Mouse (Mus musculus) cerebellum, adult 2 months (tissue): ENCODE results near the gene Srsf9. TPM values are rescaled to one million over a fixed set of nuclear protein-coding genes. Genes with fewer than 3 reads are reported as not detected.

ENCODE experiments used
- DNase-seq, 2 experiments: peaks; one replicate each; pipeline ENCODE4 v3.0.0; 2021
- H3K27ac ChIP-seq: fragments of 200-500 bp; 2 replicates; pipeline ENCODE4 v1.5.1; 2012; ENCODE audit warnings: low read length, control low read depth, inconsistent platforms; ENCODE audit not compliant: insufficient read depth
- H3K27me3 ChIP-seq: fragments of 200-500 bp; 2 replicates; pipeline ENCODE4 v1.6.1; 2012; ENCODE audit warnings: inconsistent platforms, mild to moderate bottlenecking, low read length, moderate library complexity; ENCODE audit not compliant: control insufficient read depth, insufficient read depth
- H3K4me1 ChIP-seq: fragments of 200-500 bp; 2 replicates; pipeline ENCODE4 v1.6.1; 2011; ENCODE audit warnings: low read length; ENCODE audit not compliant: control insufficient read depth, insufficient read depth
- H3K4me3 ChIP-seq: fragments of 200-500 bp; replicated peaks from 2 replicates; pipeline ENCODE3; 2011; ENCODE audit warnings: mild to moderate bottlenecking, low read depth, low read length, control low read depth; ENCODE audit not compliant: insufficient read depth
- CTCF ChIP-seq: fragments of 200-500 bp; IDR thresholded peaks from 2 replicates; pipeline ENCODE4 v1.5.1; 2011; ENCODE audit warnings: low read depth, mild to moderate bottlenecking, control low read depth, low read length, moderate library complexity, borderline replicate concordance; ENCODE audit not compliant: insufficient read depth
- POLR2A ChIP-seq: fragments of 200-500 bp; IDR thresholded peaks from 2 replicates; pipeline ENCODE4 v1.6.1; 2011; ENCODE audit warnings: low read length, control low read depth, borderline replicate concordance; ENCODE audit not compliant: insufficient read depth
- WGBS: fragments of 180-500 bp; shearing (Covaris S2); methylation state at CpG from one replicate; pipeline ENCODE4 v1.1.7; 2018; 5-methylcytosine and 5-hydroxymethylcytosine counted together
- polyA plus RNA-seq: library from polyadenylated mRNA; depleted of rRNA; stranded (reverse); fragments of >200 nt; gene quantifications from 2 replicates; pipeline ENCODE4 v1.2.3, GENCODE M21; 2012

Gene Srsf9
- polyA plus RNA-seq, 1 experiment = 60.1 TPM

- DNase-seq = no peak
- H3K4me3 ChIP-seq = no peak overlapping the region
Measured at GRCm38 (mm10) chr5:115333626-115334025, 6.6 kb downstream of the Srsf9 start.

GRCm38 (mm10) chr5:115340007-115340406 is 13.0 kb downstream of the Srsf9 start:
- H3K27ac ChIP-seq = no peak overlapping the region
- peaks cover 4% of the 10 kb centered on the region; the same call in 1 of the 2 replicates for H3K4me1 ChIP-seq
- no peak for DNase-seq
- H3K4me3 ChIP-seq = peak overlapping the region; percentile 21
- H3K27me3 ChIP-seq = no peaks in the 10 kb centered on the region
- TF ChIP-seq POLR2A = no peak
- TF ChIP-seq CTCF = no peak
- WGBS = 16% methylated on average over 7 of the region's 7 CpGs

More at GRCm38 (mm10) chr5:115333626-115334025, 6.6 kb downstream of the Srsf9 start:
- H3K27me3 ChIP-seq = no peaks in the 10 kb centered on the region
- H3K4me1 ChIP-seq = peaks cover 8% of the 10 kb centered on the region
- 58% methylated on average over 3 of the region's 3 CpGs for WGBS
- no peak for TF ChIP-seq POLR2A
- TF ChIP-seq CTCF = no peak
- H3K27ac ChIP-seq = no peak overlapping the region

GRCm38 (mm10) chr5:115340577-115341313 is 13.8 kb downstream of the Srsf9 start, which contains the start of the genes Gatc and Triap1:
Gene Gatc, minus strand, starts transcription at chr5:115341178.
Gene Triap1, plus strand, starts transcription at chr5:115341225.
- Histone ChIP-seq H3K4me1 (peaks cover 4% of the 10 kb centered on the region; the same call in 1 of the 2 replicates), H3K27me3 (no peaks in the 10 kb centered on the region), H3K4me3 (peak within 1 kb of the TSS; percentile 84), H3K27ac (peak within 1 kb of the TSS; percentile 73)
- TF ChIP-seq POLR2A (peak; percentile 84), CTCF (no peak)
- under 1% methylated on average over 62 of the region's 62 CpGs for WGBS
- peak; percentile 90 to 94 for DNase-seq

- 9% methylated on average over 36 of the region's 36 CpGs for WGBS
- no peak for DNase-seq
- Histone ChIP-seq H3K4me1 (peaks cover 4% of the 10 kb centered on the region; the same call in 1 of the 2 replicates), H3K27ac (no peak overlapping the region), H3K4me3 (peak overlapping the region; percentile 84), H3K27me3 (no peaks in the 10 kb centered on the region)
- TF ChIP-seq POLR2A = no peak
- TF ChIP-seq CTCF = no peak
Measured at GRCm38 (mm10) chr5:115341314-115342165, 14.6 kb downstream of the Srsf9 start.

GRCm38 (mm10) chr5:115347564-115347963 is 20.6 kb downstream of the Srsf9 start:
- DNase-seq = peak; percentile 75 to 80
- 0% methylated on average over 5 of the region's 5 CpGs for WGBS
- Histone ChIP-seq H3K4me1 (peaks cover 4% of the 10 kb centered on the region; the same call in 1 of the 2 replicates), H3K27ac (no peak overlapping the region), H3K27me3 (no peaks in the 10 kb centered on the region), H3K4me3 (peak overlapping the region; percentile 84)
- TF ChIP-seq CTCF = peak; percentile 80
- TF ChIP-seq POLR2A = no peak

- peak within 1 kb of the TSS; percentile 73 for H3K27ac ChIP-seq
- H3K4me3 ChIP-seq = peak within 1 kb of the TSS; percentile 99
- TF ChIP-seq POLR2A (peak; percentile 88), CTCF (no peak)
- WGBS = under 1% methylated on average over 74 of the region's 74 CpGs
- peak; percentile 99 for DNase-seq
- H3K4me1 ChIP-seq = peaks cover 4% of the 10 kb centered on the region; the same call in 1 of the 2 replicates
- H3K27me3 ChIP-seq = no peaks in the 10 kb centered on the region
Measured at GRCm38 (mm10) chr5:115348546-115349224, 21.7 kb downstream of the Srsf9 start, which contains the start of gene Cox6a1. Gene Cox6a1, minus strand, starts transcription at chr5:115348981.

GRCm38 (mm10) chr5:115349225-115349555 is 22.2 kb downstream of the Srsf9 start:
- no peak for DNase-seq
- Histone ChIP-seq H3K27ac (peak overlapping the region; percentile 71), H3K4me1 (peaks cover 4% of the 10 kb centered on the region; the same call in 1 of the 2 replicates), H3K4me3 (peak overlapping the region; percentile 99), H3K27me3 (no peaks in the 10 kb centered on the region)
- WGBS = under 1% methylated on average over 18 of the region's 18 CpGs
- TF ChIP-seq CTCF = no peak
- TF ChIP-seq POLR2A = no peak
